Mouse (Mus musculus) skeletal muscle tissue, adult 2 months (tissue): ENCODE measurements around the gene Zfp319.
A peak's percentile ranks its signal among the peaks of the same experiment; 100 is the strongest.
"Not testable (repeated sequence)": the region's sequence is repeated elsewhere in the genome, so short reads cannot be mapped to it uniquely, and the experiment has no call there.

Experiments
- DNase-seq: peaks from one replicate; pipeline ENCODE4 v3.0.0-alpha.2; 2012; ENCODE audit warnings: low read depth, low spot score

The Zfp319 gene

GRCm38 (mm10) chr8:95331720-95332436 is at the start of gene Zfp319, which contains the start of gene Usb1:
Gene Zfp319 (minus strand): TSS chr8:95331950.
Gene Usb1 (plus strand): TSS chr8:95332284.
- DNase-seq: peak; percentile 88

GRCm38 (mm10) chr8:95380953-95381352 is 49.2 kb upstream of the Zfp319 start:
- peak; percentile 26 for DNase-seq

- not testable (repeated sequence) for DNase-seq
Measured at GRCm38 (mm10) chr8:95378928-95379327, 47.2 kb upstream of the Zfp319 start.

GRCm38 (mm10) chr8:95377863-95378291 is 46.1 kb upstream of the Zfp319 start:
- DNase-seq: peak; percentile 79

- DNase-seq: no peak
Measured at GRCm38 (mm10) chr8:95377101-95377500, 45.4 kb upstream of the Zfp319 start.

GRCm38 (mm10) chr8:95376309-95376999 is 44.7 kb upstream of the Zfp319 start:
- DNase-seq: peak; percentile 48

GRCm38 (mm10) chr8:95375374-95375930 is 43.7 kb upstream of the Zfp319 start:
- no peak for DNase-seq

- no peak for DNase-seq
Measured at GRCm38 (mm10) chr8:95374429-95374828, 42.7 kb upstream of the Zfp319 start.

GRCm38 (mm10) chr8:95373389-95374002 is 41.7 kb upstream of the Zfp319 start:
- DNase-seq: no peak

- DNase-seq: no peak
Measured at GRCm38 (mm10) chr8:95369581-95370326, 38.0 kb upstream of the Zfp319 start.

- DNase-seq: no peak
Measured at GRCm38 (mm10) chr8:95363849-95364248, 32.1 kb upstream of the Zfp319 start.

- DNase-seq: no peak
Measured at GRCm38 (mm10) chr8:95362272-95362671, 30.5 kb upstream of the Zfp319 start.

GRCm38 (mm10) chr8:95361016-95361341 is 29.2 kb upstream of the Zfp319 start:
- no peak for DNase-seq

- peak; percentile 36 for DNase-seq
Measured at GRCm38 (mm10) chr8:95360181-95361015, 28.6 kb upstream of the Zfp319 start.

- peak; percentile 33 for DNase-seq
Measured at GRCm38 (mm10) chr8:95358550-95359411, 27.0 kb upstream of the Zfp319 start.

- DNase-seq: no peak
Measured at GRCm38 (mm10) chr8:95354606-95355005, 22.9 kb upstream of the Zfp319 start.

- DNase-seq: no peak
Measured at GRCm38 (mm10) chr8:95352871-95353866, 21.4 kb upstream of the Zfp319 start.

GRCm38 (mm10) chr8:95352151-95352870 is 20.6 kb upstream of the Zfp319 start, which contains the start of gene Mmp15:
Gene Mmp15 (plus strand): TSS chr8:95352268.
- DNase-seq: peak; percentile 69
